Mouse (Mus musculus) hindbrain, embryonic 12.5 days (tissue): ENCODE measurements around the gene B4gat1. TPM values are rescaled to one million over a fixed set of nuclear protein-coding genes. Genes with fewer than 3 reads are reported as not detected.
A peak's percentile ranks its signal among the peaks of the same experiment; 100 is the strongest.

Source experiments
- ATAC-seq: fragments of 200-750 bp; cut with Nextera tagmentation; 2 replicates; pipeline ENCODE4 v1.8.0; 2017; ENCODE audit warnings: moderate TSS enrichment; ENCODE audit not compliant: low FRiP score
- H3K27ac ChIP-seq: fragments of 300-500 bp; sonication (generic); 2 replicates; pipeline ENCODE4 v1.5.1; 2016; ENCODE audit warnings: mild to moderate bottlenecking
- H3K27me3 ChIP-seq: fragments of 300-500 bp; sonication (generic); 2 replicates; pipeline ENCODE4 v1.6.1; 2016; ENCODE audit warnings: mild to moderate bottlenecking
- H3K36me3 ChIP-seq: fragments of 300-500 bp; sonication (generic); 2 replicates; pipeline ENCODE4 v1.6.1; 2016; ENCODE audit warnings: mild to moderate bottlenecking
- H3K4me1 ChIP-seq: fragments of 300-500 bp; sonication (generic); 2 replicates; pipeline ENCODE4 v1.6.1; 2016
- H3K4me2 ChIP-seq: fragments of 300-500 bp; sonication (generic); replicated peaks from 2 replicates; pipeline ENCODE4 v1.6.1; 2016; ENCODE audit warnings: mild to moderate bottlenecking
- H3K4me3 ChIP-seq: fragments of 300-500 bp; sonication (generic); 2 replicates; pipeline ENCODE4 v1.5.1; 2016; ENCODE audit warnings: mild to moderate bottlenecking
- H3K9ac ChIP-seq: fragments of 300-500 bp; sonication (generic); 2 replicates; pipeline ENCODE4 v1.6.1; 2016; ENCODE audit warnings: mild to moderate bottlenecking, moderate library complexity
- H3K9me3 ChIP-seq: fragments of 300-500 bp; sonication (generic); replicated peaks from 2 replicates; pipeline ENCODE4 v1.6.1; 2016; ENCODE audit warnings: mild to moderate bottlenecking
- WGBS: fragments of 180-500 bp; shearing (Covaris S2); methylation state at CpG from one replicate; pipeline ENCODE4 v1.1.7; 2016; 5-methylcytosine and 5-hydroxymethylcytosine counted together
- polyA plus RNA-seq: library from polyadenylated mRNA; unstranded; fragments of >200 nt; fragmentation: Nextera tagmentation; extraction: Ambion mirVana; gene quantifications from 2 replicates; pipeline ENCODE4 v1.2.1, GENCODE M21; 2016

Gene B4gat1
- polyA plus RNA-seq, 1 experiment from 2014 or later = 43.8 TPM

DNA sequence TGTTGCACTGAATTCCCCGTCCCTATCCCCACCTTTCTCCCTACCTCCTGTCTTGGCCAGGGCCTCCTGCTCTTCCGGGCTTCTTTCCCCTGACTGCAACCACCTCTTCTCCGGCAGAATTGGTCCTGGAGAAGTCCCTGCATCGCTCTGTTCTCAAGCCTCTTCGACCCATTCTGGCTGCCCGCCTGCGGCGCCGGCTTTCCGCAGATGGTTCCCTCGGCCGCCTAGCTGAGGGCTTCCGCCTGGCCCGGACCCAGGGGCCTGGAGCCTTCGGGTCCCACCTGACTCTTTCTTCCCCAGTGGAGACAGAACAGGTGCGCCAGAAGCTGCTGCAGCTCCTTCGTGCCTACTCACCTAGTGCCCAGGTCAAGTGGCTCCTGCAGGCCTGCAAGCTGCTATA lies 14.2 kb downstream of the B4gat1 start:
- Histone ChIP-seq H3K9ac (no peak overlapping the region), H3K4me3 (no peak overlapping the region), H3K27me3 (peaks cover 64% of the 10 kb centered on the region), H3K9me3 (no peaks in the 10 kb centered on the region), H3K4me1 (peaks cover 26% of the 10 kb centered on the region), H3K4me2 (no peak overlapping the region), H3K36me3 (peaks cover 19% of the 10 kb centered on the region), H3K27ac (no peak overlapping the region)
- ATAC-seq = no peak
- 51% methylated on average over 17 of the region's 17 CpGs for WGBS

DNA sequence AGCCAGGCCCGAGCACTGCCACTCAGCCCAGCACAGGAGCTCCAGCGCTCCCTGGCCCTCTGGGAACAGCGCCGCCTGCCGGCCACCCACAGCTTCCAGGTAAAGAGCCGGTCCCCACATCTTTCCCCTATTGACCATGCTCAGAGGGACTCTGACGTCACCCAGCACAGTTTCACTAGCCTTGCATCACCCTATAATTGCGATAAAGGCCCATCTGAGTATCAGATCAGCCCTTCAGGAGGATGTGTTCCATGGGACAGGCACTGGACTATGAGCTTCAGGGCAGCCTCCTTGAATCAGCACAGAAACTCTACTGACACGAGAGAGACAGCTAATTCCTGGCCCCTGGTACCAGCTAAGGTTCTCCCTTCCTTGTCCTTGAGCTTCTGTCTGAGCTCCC lies 15.3 kb downstream of the B4gat1 start:
- no peak overlapping the region for H3K9ac ChIP-seq
- H3K4me1 ChIP-seq = peaks cover 35% of the 10 kb centered on the region
- H3K27me3 ChIP-seq = peaks cover 70% of the 10 kb centered on the region
- H3K4me2 ChIP-seq = no peak overlapping the region
- no peaks in the 10 kb centered on the region for H3K9me3 ChIP-seq
- 15% methylated on average over 9 of the region's 9 CpGs for WGBS
- H3K4me3 ChIP-seq = no peak overlapping the region
- H3K27ac ChIP-seq = no peak overlapping the region
- H3K36me3 ChIP-seq = peaks cover 11% of the 10 kb centered on the region
- ATAC-seq = no peak

GRCm38 (mm10) chr19:5056251-5056650 lies 17.6 kb downstream of the B4gat1 start:
- ATAC-seq = peak; percentile 24; the same call in 1 of the 2 replicates
- Histone ChIP-seq H3K36me3 (no peaks in the 10 kb centered on the region), H3K9me3 (no peaks in the 10 kb centered on the region), H3K4me3 (no peak overlapping the region), H3K4me2 (0 out of 2 replicates have a peak overlapping the region, but pooled peaks have one; percentile 15), H3K27ac (no peak overlapping the region), H3K27me3 (peaks cover 47% of the 10 kb centered on the region), H3K4me1 (peaks cover 40% of the 10 kb centered on the region), H3K9ac (no peak overlapping the region)
- WGBS = 14% methylated on average over 6 of the region's 6 CpGs

DNA sequence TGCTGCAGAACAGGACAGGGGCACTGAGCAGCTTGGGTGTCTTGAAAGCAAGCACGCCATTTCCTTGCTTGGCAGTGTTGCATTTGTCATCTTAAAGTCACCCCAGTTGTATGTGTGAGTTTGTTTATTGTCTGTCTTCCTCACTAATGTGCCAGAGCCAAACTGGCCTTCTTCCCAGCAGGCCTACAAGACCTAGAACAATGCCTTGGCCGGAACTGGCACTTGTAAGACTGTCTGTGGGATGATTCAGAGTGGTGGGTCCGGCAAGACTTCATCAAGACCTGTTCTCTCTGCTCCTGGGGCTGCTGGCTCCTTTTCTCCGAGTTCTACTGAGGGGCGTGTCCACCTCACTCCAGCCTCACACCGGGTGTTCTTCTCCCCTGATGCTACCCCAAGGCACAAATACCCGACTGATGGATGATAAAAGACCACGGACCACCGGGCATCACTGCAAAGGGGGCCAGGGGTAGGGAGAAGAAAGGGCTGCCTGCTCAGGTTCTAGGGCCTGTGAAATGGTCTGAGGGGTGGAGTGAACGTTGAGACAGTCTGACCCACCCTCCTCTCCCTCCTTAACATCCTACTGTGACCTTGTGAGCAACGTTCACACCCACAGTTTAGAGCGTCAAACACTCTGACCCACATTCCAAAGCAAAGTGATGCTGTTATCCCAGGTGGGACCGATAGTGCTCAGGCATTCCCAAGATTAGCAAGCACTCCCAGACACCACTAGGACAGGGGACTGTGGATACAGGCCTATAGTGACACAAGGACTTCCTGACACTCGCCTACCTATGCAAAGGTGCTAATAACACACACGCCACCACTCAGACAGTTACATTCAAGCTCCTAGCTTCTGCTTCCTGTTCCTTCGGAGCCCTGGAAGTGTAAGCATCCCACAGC lies 19.5 kb downstream of the B4gat1 start:
- WGBS = 24% methylated on average over 16 of the region's 16 CpGs
- Histone ChIP-seq H3K27me3 (peaks cover 28% of the 10 kb centered on the region), H3K4me2 (no peak overlapping the region), H3K9me3 (no peaks in the 10 kb centered on the region), H3K9ac (no peak overlapping the region), H3K27ac (no peak overlapping the region), H3K4me3 (no peak overlapping the region), H3K4me1 (peaks cover 31% of the 10 kb centered on the region), H3K36me3 (no peaks in the 10 kb centered on the region)
- ATAC-seq = no peak

DNA sequence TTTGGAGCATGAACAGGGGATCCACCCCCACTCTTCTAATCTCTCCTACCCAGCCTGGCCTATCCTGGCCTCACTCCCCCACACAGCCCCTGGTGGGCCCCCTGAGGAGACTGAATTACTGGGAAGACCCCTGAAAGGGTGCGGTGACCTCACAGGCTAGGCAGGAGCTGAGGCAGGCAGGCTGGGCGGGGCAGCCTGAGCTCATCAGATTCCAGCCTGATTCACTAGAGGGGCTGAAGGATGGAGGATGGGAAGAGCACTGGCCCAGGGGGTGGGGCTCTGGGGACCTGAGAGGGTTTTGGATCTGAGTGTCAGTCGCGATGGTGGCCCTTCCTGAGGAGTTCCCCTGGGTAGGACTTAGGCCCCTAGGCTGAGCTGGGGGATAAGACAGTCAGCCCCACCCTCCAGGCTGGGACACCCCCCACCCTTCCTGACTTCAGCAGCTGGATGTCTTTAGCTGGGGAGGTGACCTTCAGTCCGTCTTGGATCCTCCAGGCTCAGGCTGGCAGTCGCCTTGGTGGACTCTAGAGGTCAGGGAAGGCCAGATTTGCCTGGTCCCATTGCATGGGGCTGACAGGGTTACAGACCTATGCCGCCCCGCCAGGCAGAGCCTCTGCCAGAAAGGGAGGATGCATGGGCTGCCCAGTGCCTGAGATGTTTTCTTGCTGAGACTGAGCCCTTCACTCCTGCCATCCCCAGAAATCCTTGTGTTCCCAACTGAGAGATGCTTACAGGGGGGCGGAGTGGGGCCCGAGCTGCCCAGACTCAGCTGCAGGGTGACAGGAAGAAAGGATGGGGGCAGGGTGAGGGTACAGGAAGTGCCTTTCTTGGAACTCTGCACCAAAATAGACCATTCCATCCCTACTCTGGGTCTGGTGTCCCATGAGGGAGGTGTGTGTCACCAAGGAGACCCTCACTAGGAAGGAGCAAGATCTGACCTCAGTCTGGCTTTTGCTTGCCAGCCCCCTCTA lies 20.5 kb downstream of the B4gat1 start:
- 16% methylated on average over 10 of the region's 10 CpGs for WGBS
- H3K27me3 ChIP-seq = peaks cover 19% of the 10 kb centered on the region
- ATAC-seq = 0 out of 2 replicates have a peak, but pooled peaks have one; percentile 18
- no peak overlapping the region for H3K9ac ChIP-seq
- no peaks in the 10 kb centered on the region for H3K9me3 ChIP-seq
- no peaks in the 10 kb centered on the region for H3K36me3 ChIP-seq
- no peak overlapping the region for H3K27ac ChIP-seq
- H3K4me2 ChIP-seq = no peak overlapping the region
- H3K4me3 ChIP-seq = no peak overlapping the region
- peaks cover 31% of the 10 kb centered on the region for H3K4me1 ChIP-seq

DNA sequence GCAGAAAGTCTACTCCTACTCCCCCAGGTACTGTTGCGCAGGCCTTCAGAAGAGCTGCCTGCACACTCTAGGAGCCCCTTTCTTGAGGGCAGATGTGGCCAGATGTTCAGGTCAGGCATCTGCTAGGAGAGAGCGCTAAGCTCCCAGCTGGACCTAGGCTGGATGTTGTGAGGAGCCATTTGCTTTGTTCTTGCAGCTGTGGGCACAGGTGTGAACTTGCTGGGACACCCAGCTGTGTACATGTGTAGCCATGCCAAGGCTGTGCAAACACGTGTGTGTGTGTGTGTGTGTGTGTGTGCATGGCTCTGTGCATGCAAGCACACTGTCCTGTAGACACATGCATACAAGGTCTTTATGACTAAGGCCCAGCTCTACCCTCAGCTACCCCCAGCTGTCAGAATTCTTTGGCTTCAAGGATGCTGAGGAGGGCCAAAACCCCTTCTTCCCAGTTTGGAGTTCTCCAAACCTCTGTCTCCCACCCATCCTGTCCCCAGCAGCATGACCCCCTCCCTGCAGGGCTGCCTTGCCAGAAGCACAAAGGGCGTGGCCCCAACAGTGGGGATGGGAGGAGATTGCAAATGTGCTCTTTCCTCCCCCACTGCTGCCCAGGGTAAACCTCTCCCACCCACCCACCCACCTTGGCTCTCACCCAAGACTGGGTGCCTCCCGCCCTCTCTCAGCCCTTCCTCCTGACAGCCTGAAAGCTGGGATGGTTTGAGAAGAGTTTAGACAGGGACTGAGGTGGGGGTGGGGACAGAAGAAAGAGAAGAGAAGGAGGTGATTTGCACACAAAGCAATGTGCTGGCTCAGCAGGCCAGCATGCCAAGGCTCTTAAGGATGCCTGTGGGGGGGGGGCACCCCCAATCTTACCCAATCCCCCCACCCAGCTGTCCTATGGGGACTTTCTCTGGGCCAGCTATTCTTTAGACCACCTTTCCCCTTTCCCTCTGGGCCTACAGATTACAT lies 22.0 kb downstream of the B4gat1 start:
- H3K9me3 ChIP-seq = no peaks in the 10 kb centered on the region
- WGBS = 37% methylated on average over 5 of the region's 5 CpGs
- no peak for ATAC-seq
- H3K36me3 ChIP-seq = no peaks in the 10 kb centered on the region
- peaks cover 36% of the 10 kb centered on the region for H3K4me1 ChIP-seq
- H3K4me2 ChIP-seq = no peak overlapping the region
- H3K4me3 ChIP-seq = no peak overlapping the region
- H3K9ac ChIP-seq = peak overlapping the region; percentile 32; the same call in 1 of the 2 replicates
- H3K27me3 ChIP-seq = peaks cover 7% of the 10 kb centered on the region; the same call in 1 of the 2 replicates
- no peak overlapping the region for H3K27ac ChIP-seq

DNA sequence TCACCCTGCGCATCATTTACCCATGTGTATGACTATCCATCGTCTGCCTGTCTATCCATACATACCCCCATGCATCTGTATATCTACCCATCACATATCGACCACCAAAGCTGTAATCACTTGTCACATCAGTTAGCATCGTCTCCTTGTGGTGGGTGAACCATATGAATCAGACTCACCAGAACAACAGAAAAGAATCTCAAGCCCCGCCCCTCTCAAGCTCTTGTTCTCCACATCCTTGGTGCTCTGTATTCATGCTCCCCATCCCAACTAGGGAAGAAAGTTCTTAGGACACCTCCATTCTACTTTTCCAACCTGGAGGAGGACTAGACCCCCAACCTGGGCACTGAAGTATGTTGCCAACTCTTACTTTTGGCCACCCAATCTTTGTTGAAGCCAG lies 23.4 kb downstream of the B4gat1 start:
- no peaks in the 10 kb centered on the region for H3K36me3 ChIP-seq
- H3K4me3 ChIP-seq = no peak overlapping the region
- no peak overlapping the region for H3K4me2 ChIP-seq
- H3K9me3 ChIP-seq = no peaks in the 10 kb centered on the region
- peaks cover 10% of the 10 kb centered on the region for H3K27me3 ChIP-seq
- H3K27ac ChIP-seq = no peak overlapping the region
- peaks cover 38% of the 10 kb centered on the region for H3K4me1 ChIP-seq
- no peak for ATAC-seq
- WGBS = 95% methylated on average over 5 of the region's 5 CpGs
- no peak overlapping the region for H3K9ac ChIP-seq

GRCm38 (mm10) chr19:5062446-5062845 lies 23.8 kb downstream of the B4gat1 start:
- H3K27ac ChIP-seq = no peak overlapping the region
- H3K9ac ChIP-seq = no peak overlapping the region
- H3K4me2 ChIP-seq = no peak overlapping the region
- H3K4me1 ChIP-seq = peaks cover 42% of the 10 kb centered on the region
- ATAC-seq = no peak
- no peaks in the 10 kb centered on the region for H3K9me3 ChIP-seq
- no peak overlapping the region for H3K4me3 ChIP-seq
- peaks cover 15% of the 10 kb centered on the region for H3K27me3 ChIP-seq
- WGBS = 74% methylated on average over 6 of the region's 6 CpGs
- no peaks in the 10 kb centered on the region for H3K36me3 ChIP-seq

DNA sequence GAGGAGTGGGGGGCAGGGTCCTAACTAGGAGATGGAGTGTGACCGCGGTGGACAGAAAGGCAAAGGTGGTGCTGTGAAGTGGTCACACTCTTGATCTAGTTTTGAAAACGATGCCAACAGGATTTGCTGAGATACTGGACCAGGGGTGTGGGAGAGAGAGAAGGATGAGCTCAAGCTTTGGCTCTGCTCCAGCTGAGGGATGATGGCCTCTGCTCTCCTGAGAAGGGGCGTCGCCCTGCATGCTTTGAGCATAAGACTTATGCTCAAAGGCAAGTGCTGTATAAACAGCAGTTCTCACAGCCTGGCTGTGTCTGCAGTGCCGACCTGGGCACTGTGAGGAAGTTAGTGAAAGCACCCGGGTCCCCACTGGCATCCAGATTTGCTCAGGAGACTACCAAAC lies 26.5 kb downstream of the B4gat1 start:
- WGBS = 72% methylated on average over 7 of the region's 7 CpGs
- Histone ChIP-seq H3K4me3 (no peak overlapping the region), H3K27ac (no peak overlapping the region), H3K4me1 (peaks cover 48% of the 10 kb centered on the region), H3K4me2 (no peak overlapping the region), H3K36me3 (no peaks in the 10 kb centered on the region), H3K27me3 (peaks cover 34% of the 10 kb centered on the region), H3K9ac (no peak overlapping the region), H3K9me3 (no peaks in the 10 kb centered on the region)
- ATAC-seq = no peak

DNA sequence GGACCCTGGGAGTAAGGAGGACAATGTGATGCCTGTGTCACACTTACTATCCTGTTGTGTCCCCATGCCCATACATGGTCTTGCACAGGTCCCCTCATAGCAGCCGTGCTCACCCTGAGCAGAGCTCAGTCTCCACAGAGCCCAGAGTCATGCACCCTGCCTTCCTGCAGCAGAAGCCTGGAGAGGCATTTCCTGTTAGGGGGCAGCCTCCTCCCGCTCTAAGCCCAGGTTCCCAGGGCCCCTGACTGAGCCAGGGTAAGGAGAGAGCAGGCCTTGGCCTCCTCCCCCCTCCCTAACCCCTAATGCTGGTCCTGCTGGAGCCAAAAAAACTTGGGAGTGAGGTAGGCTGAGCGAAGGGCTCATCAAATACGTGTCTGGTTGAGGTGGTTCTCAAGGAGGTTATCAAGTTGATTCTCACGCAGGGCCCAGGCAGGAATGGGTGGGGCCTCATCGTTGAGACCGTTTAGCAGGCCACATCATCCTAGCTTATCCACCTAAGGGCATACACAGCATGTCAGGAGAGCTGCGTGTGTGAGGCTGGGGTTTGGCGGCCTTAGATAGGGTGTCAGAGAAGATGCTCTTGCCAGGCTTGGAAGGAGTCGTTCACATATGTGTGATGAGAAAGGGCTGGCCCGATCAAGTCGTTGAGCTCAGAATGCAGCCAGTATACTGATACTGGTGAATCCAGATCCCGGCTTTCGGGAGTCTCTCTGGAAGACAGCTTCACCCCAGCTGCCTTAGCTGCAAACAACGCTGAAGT lies 28.6 kb downstream of the B4gat1 start:
- no peak for ATAC-seq
- Histone ChIP-seq H3K9me3 (no peaks in the 10 kb centered on the region), H3K27ac (peak overlapping the region; percentile 6; the same call in 1 of the 2 replicates), H3K4me1 (peaks cover 56% of the 10 kb centered on the region), H3K36me3 (no peaks in the 10 kb centered on the region), H3K27me3 (peaks cover 37% of the 10 kb centered on the region), H3K4me2 (peak overlapping the region; percentile 85), H3K9ac (peak overlapping the region; percentile 47), H3K4me3 (peak overlapping the region; percentile 37)
- 15% methylated on average over 15 of the region's 15 CpGs for WGBS
